In genomic region chr4:136824935-136825552, GRCm38 (mm10) we compare ENCODE assay signal across 10 mouse cellular contexts. TPM values are rescaled to one million over a fixed set of nuclear protein-coding genes. Genes with fewer than 3 reads are reported as not detected.
DNase-seq lines count a peak whose midpoint lies in the region; ATAC-seq lines count a peak whose summit lies in the region.
"Had no signal": no experiment of that assay in that cellular context is flagged by ENCODE, and none has a peak within 500 bp of the region (broad histone marks: within the 10 kb centered on the region; RNA-seq: fewer than 3 reads in every experiment).

No protein-coding gene starts in this region.

- peak overlapping the region; percentile 58 for H3K27ac ChIP-seq in midbrain, embryonic 13.5 days
- no peak overlapping the region for H3K27ac ChIP-seq in intestine, embryonic 16.5 days (ENCODE audit: low read length)

- H3K4me3 ChIP-seq in midbrain, embryonic 13.5 days (replicated peaks), result no peak overlapping the region
- no peak overlapping the region for H3K4me3 ChIP-seq in intestine, embryonic 16.5 days (ENCODE audit: low read length)

- no peaks in the 10 kb centered on the region for H3K27me3 ChIP-seq in midbrain, embryonic 13.5 days
- H3K27me3 ChIP-seq in intestine, embryonic 16.5 days (replicated peaks; ENCODE audit: control insufficient read depth, insufficient read depth, low read length), result no peaks in the 10 kb centered on the region

- DNase-seq in left cerebral cortex, postnatal 4 days, result peak; percentile 85
- DNase-seq in left cerebral cortex, adult 9 months (ENCODE audit: low spot score in 2 of 2), result no peak
- DNase-seq in cerebellum, adult 18-20 months, result peak; percentile 81 to 86
- peak; percentile 92 for DNase-seq in cerebellum, postnatal 25 days
- DNase-seq: kidney, postnatal 10 days; right cerebral cortex, postnatal 25 days had no signal

- WGBS in midbrain, embryonic 13.5 days, result 39% methylated on average over 18 of the region's 18 CpGs
- 72% methylated on average over 18 of the region's 18 CpGs for WGBS in intestine, embryonic 16.5 days

- peak; percentile 35; the same call in 1 of the 2 replicates for ATAC-seq in midbrain, embryonic 13.5 days
- no peak for ATAC-seq in intestine, embryonic 16.5 days
- no peak for ATAC-seq in megakaryocyte-erythroid progenitor cell, adult 5-6 weeks (replicated peaks; ENCODE audit: low FRiP score, low TSS enrichment, poor library complexity, severe bottlenecking)

- intact Hi-C loops in left cerebral cortex, postnatal 4 days (cut with DNase I), result no loop called here

- peak overlapping the region; percentile 48; the same call in 1 of the 2 replicates for H3K9ac ChIP-seq in midbrain, embryonic 13.5 days (replicated peaks)
- H3K9ac ChIP-seq in intestine, embryonic 16.5 days (ENCODE audit: low read depth, low read length), result no peak overlapping the region

- H3K4me2 ChIP-seq in midbrain, embryonic 13.5 days (replicated peaks), result no peak overlapping the region
- H3K4me2 ChIP-seq in intestine, embryonic 16.5 days (ENCODE audit: low read depth, low read length), result no peak overlapping the region
- H3K4me2 ChIP-seq: liver, embryonic 11.5 days had no signal

- H3K36me3 ChIP-seq in midbrain, embryonic 13.5 days, result peaks cover 7% of the 10 kb centered on the region; the same call in 1 of the 2 replicates
- no peaks in the 10 kb centered on the region for H3K36me3 ChIP-seq in intestine, embryonic 16.5 days (ENCODE audit: control insufficient read depth, insufficient read depth, low read length)

- peaks cover 94% of the 10 kb centered on the region for H3K4me1 ChIP-seq in midbrain, embryonic 13.5 days (replicated peaks)
- peaks cover 18% of the 10 kb centered on the region for H3K4me1 ChIP-seq in intestine, embryonic 16.5 days (ENCODE audit: control insufficient read depth, insufficient read depth, low read length)

- no peaks in the 10 kb centered on the region for H3K9me3 ChIP-seq in midbrain, embryonic 13.5 days
- H3K9me3 ChIP-seq in intestine, embryonic 16.5 days (ENCODE audit: control insufficient read depth, low read length), result no peaks in the 10 kb centered on the region

RNA-seq across cellular contexts. Expression of gene Ephb2, which starts 10.7 kb away (rescaled TPM):
- total RNA-seq in left cerebral cortex, postnatal 4 days (2021), result 10 to 100 TPM; 73.6 to 75.3 TPM
- 20.3 and 25.0 TPM in 2 replicates for polyA plus RNA-seq in midbrain, embryonic 13.5 days (2015; fragmentation: Nextera tagmentation; extraction: Ambion mirVana)
- 3.1 and 3.5 TPM in 2 replicates for polyA plus RNA-seq in intestine, embryonic 16.5 days (2015; fragmentation: Nextera tagmentation; extraction: Ambion mirVana)
- total RNA-seq in megakaryocyte-erythroid progenitor cell, adult 5-6 weeks (2014; fragmentation: Nextera tagmentation), result not detected in 2 replicates
- 0.56 TPM in 1 of 2 replicates, not detected in the other for total RNA-seq in megakaryocyte-erythroid progenitor cell, adult 5-6 weeks (2017)

Comparison
In these comparisons a context has a peak if more than half of its experiments do, and no peak if none do; other contexts are left out.
1. DNase-seq: peak in left cerebral cortex, postnatal 4 days (single experiment), cerebellum, adult 18-20 months (2 of 2) and cerebellum, postnatal 25 days (2 of 2); none in left cerebral cortex, adult 9 months (0 of 2).
2. RNA of gene Ephb2, which starts 10.7 kb away (total RNA-seq): 73.6 to 75.3 TPM in left cerebral cortex, postnatal 4 days; 0.56 TPM in megakaryocyte-erythroid progenitor cell, adult 5-6 weeks; every median in the first group is over 10 times any median in the second.